Mouse (Mus musculus) cerebellum, postnatal 36 days (tissue): ENCODE data around the gene Adamts7.
A peak's percentile ranks its signal among the peaks of the same experiment; 100 is the strongest.

ENCODE experiments used
- DNase-seq, 2 experiments: peaks; one replicate each; pipeline ENCODE4 v3.0.0; 2021 to 2022; ENCODE audit warnings: mixed read lengths in 2 of 2

The Adamts7 gene

DNA sequence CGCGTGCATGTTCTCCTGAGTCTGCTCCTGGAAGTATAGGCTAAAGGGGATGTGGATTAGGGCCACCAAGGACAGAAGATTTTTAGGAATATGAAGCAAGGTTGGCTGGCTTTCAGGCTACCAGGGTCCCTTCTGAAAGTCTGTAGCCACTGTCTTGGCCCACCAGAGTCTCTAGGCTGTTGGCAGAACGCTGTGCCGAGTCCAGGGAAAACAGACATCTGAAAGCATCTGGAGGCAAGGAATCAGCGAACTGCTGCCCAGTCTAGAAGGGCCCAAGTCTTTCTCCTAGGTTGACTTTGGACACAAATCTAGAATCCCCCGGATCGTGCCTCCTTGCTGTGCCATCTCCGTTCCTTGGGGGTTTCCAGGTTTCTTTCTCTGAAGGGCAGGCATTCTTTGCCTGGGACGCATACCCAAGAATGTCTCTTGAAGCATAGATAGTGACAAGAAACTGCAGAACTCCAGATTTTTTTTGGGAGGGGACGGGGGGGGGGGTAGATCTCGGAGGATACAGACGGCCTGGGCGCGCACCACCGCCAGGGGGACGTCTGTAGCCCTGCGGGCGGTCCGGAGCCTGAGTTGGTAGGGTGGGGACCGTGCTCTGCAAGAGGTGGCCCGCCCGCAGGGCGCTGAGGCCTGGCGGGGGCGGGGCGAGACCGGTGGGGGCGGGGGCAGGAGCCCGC, 485 bp upstream of the Adamts7 start:
- DNase-seq, result no peak

DNA sequence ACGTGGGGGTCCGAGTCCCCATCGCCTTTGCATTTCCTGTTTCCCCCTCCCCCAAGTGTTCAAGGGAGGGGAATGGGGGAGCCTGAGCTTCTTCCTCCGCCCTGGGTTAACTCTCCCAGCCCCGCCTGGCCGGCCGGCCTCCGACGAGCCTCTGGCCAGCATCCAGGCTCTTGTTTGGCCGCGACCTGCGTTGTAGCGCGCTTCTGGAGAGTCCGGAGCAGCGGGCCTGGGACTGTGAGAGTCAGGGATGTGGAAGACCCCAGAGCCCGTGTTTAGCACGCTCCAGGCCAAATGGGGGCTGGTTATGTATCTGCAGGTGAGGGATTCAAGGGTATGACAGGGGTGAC, 853 bp downstream of the Adamts7 start:
- no peak for DNase-seq

DNA sequence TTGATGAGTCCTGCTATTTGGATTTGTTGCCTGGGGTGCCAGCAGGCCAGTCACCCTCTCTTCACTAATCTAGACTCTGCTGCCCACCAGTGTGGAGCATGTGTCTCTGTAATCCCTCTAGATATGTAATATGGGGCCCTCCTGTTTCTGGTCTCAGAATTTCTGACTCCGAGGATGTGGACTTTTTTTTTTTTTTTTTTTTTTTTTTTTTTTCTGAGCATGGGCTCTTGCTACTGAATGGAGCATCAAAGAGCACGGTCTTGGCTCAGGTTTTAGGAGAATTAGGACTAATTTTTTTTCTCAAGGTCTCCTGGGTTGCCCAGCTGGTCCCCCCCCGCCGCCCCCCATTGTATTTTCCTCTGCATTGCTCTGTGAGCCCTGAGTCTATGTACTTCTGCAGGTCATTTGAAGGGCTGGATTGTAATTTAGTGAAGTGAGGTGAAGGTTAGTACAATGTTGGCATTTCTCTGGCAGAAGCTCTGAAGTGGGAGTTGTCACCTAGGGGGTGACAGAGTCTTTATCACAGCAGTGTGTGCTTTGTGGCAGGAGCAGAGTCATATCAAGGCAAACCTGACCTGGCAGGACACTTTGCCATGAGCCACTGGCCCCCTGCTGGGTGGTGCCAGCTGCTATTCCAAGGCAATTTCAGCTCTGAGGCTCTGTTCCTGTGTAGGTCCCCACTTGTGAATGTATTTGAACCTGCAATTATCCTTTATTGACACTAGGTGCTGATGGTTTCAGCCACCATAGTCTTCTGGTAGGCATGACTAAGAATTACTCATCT, 2.0 kb downstream of the Adamts7 start:
- no peak for DNase-seq

DNA sequence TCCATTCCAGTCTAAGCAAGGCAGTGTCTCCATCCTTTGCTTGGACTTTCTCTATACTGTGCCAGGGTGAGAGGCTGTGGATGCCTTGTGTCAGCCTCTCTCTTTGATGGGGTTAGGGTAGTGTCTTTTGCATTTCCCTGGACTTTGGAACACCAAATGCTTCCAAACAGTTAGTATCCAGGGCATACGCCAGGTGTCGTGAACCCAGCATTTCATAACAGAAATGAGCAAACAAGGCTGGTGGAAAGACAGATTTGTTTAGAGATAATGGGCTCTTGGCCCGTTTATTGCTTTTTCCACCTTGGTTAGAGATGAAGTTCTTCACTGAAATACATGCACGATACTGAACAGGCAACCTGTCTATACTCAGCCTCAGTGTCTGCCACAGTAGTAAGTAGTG, 2.7 kb downstream of the Adamts7 start:
- no peak for DNase-seq

DNA sequence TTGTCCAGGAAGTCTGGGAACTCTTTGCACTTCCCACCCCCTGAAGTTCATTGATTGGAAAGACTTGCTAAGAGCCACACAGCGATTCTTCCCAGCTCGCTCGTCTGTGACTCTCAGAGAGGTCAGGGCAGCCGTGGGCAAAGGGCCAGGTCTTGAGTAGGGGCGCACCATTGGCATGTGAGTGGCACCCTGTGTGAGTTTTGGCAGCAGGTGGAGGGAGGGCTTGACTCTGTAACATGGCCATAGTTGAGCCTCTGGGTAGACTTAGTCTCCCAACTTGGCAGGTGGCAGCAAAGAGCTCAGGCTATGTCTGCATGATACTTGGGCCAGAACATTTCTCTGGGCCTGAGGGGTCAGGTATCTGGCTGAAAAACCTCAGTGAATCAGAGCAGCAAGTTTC, 3.7 kb downstream of the Adamts7 start:
- DNase-seq, result no peak

DNA sequence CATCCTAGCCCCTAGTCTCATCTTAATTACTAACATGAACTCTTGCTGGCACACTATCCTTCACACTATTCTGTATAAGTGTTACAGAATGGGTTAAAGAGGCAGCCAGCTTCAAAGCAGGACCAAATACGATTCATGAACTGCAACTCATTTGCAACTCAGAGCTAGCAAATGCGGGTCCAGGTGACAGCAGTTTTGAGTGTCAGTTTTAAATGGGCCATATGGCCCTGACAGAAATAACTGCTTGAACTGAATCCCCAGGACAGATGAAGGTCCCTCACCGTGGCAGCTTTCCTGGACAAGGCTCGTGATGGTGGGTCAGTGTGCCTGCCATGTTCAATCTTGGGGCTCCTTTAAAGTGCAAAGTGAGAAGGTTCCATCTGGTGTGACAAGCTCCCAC, 7.1 kb downstream of the Adamts7 start:
- peak; percentile 44 to 48 for DNase-seq

DNA sequence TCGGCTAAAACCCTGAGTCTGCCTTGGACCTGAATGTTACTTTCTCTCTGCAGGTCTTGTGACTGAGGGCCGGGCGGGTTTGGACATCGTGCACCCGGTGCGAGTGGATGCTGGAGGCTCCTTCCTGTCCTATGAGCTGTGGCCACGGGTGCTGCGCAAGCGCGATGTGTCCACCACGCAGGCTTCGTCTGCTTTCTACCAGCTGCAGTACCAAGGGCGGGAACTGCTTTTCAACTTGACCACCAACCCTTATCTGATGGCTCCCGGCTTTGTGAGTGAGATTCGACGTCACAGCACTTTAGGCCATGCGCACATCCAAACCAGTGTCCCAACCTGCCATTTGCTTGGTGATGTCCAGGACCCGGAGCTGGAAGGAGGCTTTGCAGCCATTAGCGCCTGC, 8.6 kb downstream of the Adamts7 start:
- no peak for DNase-seq

DNA sequence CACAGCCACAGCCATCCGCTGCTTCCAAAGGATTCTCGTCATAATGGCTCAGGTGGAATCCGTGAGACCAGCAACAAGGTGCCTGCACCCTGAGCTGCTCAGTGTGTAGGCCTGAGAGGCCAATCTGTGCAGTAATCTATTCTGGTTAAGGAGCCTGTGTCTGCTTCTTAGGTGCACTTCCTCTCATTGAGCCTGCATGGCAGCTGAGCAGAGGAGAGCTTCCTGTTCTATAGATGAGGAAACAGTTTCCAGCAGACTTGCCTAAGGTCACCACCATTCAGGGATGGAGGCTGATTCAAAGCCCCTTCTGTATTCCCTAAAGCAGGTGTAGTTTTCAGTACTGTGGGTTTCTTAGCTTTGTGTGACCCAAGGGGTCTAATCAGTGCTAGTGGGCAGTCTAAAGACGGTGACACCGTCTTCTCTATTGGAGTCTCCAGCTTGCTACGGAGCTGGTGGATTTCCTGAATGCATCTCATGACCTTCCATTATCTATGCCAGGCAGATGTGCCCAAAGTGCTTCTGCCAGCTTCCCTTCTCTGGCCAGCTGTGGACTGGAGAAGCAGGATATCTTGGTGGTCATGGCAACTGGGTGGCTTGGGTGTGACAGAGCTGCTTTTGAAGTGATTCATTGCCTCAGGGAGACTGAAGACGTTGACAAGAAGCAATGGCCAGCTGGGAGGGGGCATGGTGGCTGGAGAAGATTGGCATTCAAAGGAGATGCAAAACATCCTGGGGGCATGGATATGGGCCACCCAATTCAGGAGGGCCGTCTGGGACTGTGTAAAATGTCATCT, 9.9 kb downstream of the Adamts7 start:
- no peak for DNase-seq

DNA sequence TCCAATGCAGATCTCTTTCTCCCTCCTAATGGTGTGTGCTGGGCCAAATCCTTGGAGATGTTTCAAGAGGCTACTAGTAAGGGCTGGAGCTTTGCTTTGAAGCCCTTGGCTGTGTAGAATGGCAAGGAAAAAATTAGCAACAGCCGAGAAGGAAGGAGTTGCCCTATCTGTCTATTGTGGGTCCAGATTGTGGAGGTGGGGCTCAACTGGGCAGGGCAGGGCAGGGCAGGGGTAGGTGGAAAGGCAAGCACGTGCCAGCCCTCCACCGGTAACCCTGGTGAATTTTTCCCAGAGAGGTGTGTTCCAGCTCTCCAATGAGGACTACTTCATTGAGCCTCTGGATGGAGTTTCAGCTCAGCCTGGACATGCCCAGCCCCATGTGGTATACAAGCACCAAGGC, 10.5 kb downstream of the Adamts7 start:
- no peak for DNase-seq

DNA sequence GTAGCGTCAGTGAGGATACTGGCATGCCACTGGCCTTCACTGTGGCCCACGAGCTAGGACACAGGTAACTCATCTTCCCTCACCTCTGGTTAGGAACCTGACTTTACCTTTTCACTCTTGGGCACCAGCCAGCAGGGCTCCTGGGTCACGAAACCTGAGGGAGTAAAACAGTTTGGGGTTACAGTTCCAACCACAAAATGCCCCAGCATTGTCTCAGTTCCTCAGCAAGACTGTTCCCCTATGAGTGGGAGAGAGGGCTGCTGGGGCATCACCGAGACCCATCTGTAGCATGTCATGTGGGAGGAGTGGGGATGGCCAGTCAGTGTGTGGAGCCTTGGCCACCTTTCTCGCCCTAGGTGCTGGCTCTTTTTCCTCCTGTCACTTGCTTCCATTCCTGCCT, 16.5 kb downstream of the Adamts7 start:
- no peak for DNase-seq

DNA sequence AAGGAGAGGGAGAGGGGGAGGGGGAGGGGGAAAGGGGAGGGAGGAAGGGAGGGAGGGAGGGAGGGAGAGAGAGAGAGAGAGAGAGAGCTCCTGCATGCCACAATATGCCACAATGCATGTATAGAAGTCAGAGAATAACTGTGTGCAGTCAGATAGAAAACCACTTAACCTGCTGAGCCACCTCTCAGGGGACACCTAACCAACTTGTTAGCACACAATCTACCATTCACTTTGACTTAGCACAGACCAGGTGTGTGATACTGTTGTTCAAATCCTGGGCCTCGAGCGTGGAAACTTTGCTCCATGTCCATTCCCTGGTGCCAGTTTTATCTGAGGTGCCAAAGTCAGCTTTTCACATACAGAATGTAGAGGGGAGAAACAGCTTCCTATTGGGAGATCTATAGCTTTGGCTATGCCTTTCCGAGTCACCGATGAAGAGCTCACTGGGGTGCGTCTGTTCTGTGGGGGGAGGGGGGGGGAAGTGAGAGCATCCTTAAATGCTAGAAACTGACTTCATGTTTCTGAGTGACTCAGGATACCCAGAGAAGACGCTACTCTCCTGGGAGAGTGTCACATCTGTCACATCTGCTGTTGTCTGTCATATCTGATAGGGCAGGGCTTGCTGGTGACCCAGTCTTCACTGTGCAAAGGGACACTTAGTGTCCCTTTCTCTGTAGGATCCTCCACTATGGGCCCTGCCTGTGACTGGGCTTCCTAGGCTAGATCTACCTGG, 19.0 kb downstream of the Adamts7 start:
- no peak for DNase-seq

DNA sequence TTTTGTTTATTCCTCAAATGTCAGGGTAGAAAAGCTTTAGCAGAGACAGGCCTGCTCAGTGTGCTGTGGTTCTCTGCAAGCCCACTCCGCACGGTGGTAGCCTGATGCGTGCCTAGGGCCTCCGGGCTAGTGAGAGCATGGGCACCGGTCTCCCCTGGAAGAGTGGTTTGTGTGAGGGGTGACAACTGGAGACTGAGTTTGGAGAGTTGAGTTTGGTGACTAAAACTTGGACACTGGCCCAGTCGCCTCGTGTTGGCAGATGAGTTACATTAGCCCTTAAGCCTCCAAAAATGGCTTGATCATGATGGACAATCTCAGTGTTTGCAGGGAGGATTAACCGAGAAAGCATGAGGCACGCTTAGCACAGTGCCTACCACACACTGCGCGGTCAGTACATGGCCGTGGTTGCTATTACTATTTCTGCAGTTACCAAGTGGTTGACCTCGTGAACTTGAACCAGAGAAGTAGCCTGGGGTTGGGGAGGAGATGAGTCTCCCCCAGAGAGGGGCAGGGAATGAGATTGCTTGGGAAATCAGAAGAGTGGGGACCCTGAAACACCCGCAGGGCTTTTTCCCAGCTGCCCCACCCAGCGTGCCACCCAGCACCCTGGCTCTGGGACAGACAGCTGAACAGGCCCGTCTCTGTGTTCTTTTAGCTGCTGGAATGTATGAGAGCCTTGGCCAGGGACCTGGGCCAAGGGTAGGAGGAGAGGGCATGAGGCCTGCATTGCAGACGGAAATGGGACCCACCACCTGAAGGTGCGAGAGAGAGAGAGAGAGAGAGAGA, 20.0 kb downstream of the Adamts7 start:
- DNase-seq, result no peak

DNA sequence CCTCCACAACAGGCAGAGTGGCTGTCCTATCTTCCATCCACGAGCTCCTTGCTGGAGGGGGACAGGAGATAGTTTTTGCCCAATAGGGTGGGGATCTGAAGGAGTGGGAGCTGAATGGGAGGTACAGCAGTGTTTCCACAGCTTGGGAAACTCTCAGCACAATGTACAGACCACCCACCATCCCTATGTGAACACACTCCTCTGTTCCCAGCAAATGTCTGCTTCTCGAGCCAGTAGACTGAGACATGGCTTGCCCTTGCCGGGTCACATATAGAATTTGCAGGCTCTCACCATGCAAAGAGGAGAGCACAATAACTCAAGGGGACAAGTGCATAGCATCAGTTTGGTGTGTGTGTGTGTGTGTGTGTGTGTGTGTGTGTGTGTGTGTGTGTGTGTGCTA, 20.7 kb downstream of the Adamts7 start:
- no peak for DNase-seq

DNA sequence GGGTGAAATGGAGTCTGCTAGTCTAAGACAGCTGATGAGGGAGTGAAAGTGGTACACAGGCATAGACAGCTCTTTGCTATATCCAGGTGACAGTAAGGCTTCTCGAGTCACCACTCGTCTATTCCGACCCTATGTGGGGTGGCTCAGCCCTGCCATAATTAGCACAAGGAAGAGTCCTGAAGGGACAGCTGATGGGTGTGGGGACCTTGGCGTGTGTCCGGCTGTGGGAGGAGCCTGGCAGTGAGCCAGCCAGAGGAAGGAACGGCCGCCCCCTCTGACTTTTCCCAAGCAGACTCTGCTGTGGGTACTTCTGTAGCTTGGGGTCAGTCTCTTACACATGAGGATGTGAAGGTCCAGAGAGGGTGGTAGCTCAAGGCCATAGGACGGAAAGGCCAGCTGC, 21.2 kb downstream of the Adamts7 start:
- DNase-seq, result no peak

DNA sequence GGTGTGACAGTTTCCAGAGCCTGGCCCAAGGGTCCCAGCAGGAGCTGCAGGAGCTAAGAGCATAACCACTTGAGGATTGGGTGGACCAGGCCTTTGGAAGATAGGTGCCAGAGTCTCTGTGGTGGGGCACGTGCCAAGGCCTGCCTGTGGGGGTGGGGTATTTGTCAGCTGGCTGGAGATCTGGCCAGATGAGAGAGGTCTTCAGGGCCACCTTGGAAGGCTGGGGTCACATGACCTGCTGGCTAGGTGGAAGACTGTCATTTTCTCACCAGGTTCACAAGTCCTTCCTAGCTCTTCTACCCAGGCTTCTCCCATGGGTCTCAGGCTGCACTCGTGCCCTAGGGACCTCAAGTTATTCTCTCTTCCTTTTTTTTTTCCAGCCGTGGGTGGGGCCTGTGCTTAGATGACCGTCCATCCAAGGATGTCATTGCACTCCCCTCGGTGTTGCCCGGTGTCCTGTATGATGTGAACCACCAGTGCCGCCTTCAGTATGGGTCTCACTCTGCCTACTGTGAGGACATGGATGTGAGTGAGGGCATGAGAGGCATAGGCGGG, 22.6 kb downstream of the Adamts7 start:
- DNase-seq, result no peak

DNA sequence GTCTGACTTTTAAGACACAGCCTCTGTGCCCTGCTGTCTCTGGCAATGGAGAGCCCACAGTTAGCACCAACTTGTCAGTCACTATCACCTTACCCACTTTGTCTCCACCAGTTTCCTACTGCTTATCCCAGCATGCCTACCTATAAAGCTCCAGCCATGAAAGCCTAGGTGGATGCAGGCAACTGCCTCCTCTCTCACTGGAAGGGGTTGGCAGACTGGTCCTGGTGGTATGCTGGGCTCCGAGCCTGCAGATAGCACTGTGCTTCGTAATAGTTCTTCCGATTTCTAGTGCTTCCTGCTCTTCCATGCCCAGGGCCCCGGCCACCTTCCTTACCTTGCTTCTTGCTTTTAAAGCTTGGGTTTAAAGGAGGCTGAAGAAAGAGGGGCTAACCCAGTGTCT, 26.0 kb downstream of the Adamts7 start:
- DNase-seq, result no peak

DNA sequence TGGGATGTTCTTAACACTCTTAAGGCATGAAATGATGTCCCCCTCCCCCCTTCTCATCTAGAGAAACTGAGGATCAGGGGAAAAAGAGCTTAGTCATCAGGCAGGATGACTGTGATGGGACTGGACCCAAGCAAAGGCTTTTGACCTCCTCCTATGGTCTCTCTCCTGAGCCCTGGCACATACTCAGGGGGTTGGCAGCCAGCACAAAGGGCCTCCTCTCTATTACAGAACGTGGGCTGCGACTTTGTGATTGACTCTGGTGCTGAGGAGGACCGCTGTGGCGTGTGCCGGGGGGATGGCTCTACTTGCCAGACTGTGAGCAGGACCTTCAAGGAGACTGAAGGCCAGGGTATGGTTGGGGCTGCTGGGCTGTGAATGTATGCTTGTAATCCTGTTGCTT, 26.5 kb downstream of the Adamts7 start:
- DNase-seq, result no peak

DNA sequence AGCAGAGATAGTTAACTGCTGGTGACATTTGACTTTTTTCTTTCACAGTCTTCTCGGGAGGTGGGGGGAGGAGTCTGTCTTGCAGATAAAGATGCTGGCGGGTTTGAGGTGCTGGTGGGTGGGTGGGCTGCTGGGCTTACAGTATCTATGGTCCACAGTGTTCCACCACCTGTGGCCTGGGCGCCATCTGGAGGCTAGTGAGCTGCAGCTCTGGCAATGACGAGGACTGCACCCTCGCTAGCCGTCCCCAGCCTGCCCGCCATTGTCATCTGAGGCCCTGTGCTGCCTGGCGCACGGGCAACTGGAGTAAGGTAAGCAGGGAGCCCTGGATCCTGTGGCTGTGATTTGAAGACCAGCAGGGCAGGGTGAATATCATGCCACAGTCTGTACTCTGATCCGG, 32.1 kb downstream of the Adamts7 start:
- DNase-seq, result no peak

DNA sequence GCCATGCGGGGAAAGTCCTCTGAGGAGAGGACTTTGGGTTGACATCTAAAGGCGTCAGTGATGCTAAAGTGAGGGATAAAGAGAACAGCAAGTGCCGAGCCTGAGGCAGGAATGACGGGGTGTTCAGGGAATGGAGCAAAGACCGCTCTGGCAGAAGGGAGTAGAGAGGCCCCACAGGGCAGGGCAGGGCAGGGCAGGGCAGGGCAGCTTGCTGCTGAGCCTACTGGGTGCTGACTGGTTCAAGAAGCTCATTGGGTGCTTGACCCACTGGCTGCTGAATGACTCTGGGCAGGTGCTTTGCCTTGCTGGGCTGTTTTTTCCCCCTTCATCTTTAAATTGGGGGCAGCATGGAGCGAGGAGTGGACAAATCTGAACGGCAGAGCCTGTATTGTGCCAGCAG, 33.4 kb downstream of the Adamts7 start:
- DNase-seq, result no peak

DNA sequence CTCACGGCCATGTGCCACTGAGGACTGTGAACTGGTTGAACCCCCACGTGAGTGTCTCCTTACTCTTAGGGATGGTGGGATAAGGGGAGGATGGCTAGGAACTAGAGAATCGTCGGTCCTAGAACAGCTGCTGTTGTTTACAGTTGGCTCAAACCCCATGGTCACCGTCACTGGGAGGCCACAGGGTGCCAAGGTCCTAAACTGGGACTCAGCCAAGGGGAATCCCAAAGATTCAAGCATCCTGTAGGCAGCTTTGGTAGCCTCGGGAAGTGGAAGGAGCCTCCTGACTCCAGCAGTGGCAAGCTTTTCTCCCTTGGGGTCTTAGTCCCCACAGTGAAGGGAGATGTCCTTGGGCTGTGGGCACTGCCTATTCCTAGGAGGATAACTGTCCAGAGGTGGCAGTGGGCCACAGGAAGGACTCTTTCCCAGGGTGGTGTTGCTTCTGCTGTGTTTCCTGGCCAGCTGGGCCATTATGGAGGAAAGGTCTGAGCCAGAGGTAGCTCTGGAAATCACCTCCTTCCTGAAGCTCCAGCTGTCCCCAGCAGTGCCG, 34.3 kb downstream of the Adamts7 start:
- no peak for DNase-seq

DNA sequence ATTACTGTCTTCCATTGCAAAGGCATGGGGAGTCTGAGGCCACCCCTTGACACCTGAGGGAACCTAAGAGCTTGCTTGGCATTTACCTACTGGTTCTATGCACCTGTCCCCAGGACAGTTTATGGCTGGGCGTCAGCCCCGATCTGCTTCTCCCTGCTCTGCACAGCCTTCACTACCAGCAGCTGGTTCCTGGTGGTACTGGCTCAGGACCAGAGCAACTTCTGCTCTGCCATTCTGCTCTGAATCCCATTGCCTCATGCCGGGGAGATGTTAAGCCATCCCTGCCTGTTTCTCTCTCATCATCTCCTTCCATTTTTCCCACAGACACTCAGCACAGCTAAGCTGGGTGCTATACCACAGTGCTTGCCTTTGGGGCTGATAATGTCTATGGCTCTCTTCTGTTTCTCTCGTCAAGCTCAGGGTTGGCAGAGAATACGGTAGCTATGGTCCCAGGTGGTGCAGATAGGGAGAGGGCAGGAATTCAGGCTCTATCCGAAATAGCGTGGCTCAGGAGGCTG, 35.1 kb downstream of the Adamts7 start:
- peak in 1 of 2 experiments; percentile 15 for DNase-seq
